Mouse (Mus musculus): Measurements from ENCODE around the gene Bok. TPM values are rescaled to one million over a fixed set of nuclear protein-coding genes. Genes with fewer than 3 reads are reported as not detected.
A peak's percentile ranks its signal among the peaks of the same experiment; 100 is the strongest.

Bok gene
- polyA plus RNA-seq, 1 experiment from 2014 or later: 53.0 TPM

DNA sequence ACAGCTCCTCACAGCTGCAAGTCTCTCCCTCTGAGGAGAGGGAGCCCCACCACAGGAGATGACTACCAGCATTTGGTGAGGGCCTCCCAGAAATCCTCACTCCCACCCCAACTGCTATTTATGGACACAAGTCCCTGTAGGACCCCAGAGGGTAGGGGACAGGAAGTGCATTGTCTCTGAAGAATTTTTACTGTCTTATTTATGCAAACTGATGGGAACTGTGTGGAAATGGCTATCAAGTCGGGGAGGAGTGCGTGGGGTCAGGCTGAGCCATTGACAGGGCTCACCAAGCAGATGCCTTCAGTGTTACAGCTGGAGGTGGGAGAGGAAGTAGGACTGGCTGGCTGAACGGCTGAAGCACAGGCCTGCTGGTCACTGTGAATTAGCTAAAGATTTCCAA is 11.9 kb downstream of the Bok start:
- H3K27ac ChIP-seq (ENCODE audit: low read length): 0 out of 2 replicates have a peak overlapping the region, but pooled peaks have one; percentile 30
- ATAC-seq: no peak
- 37% methylated on average over 3 of the region's 3 CpGs for WGBS

DNA sequence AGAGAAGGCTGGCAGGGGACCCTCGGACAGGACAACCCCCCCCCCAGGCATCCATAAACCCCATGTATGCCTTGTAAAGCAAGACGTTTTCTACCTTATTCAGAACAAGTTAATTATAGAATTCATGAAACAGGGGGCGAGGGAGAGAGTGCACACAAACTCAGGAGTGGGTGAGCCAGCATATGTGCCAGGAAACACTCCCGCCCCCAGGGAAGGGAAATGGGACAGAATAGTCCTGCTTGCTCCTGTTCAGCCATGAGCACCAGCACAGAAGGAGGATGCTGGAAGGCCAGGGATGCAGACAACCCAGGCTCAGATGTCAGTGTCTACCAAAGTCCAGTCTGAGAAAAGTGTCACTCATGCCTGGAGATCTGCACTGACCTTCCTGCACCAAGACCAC is 13.7 kb downstream of the Bok start:
- Histone ChIP-seq H3K27ac (ENCODE audit: low read length) (no peak overlapping the region), H3K36me3 (ENCODE audit: control insufficient read depth, insufficient read depth, low read length) (no peaks in the 10 kb centered on the region), H3K4me2 (ENCODE audit: low read depth, low read length) (no peak overlapping the region), H3K27me3 (replicated peaks; ENCODE audit: control insufficient read depth, insufficient read depth, low read length) (no peaks in the 10 kb centered on the region), H3K4me3 (ENCODE audit: low read length) (no peak overlapping the region), H3K9me3 (ENCODE audit: control insufficient read depth, low read length) (no peaks in the 10 kb centered on the region), H3K4me1 (ENCODE audit: control insufficient read depth, insufficient read depth, low read length) (no peaks in the 10 kb centered on the region), H3K9ac (ENCODE audit: low read depth, low read length) (no peak overlapping the region)
- 86% methylated on average over 4 of the region's 4 CpGs for WGBS
- ATAC-seq: no peak

More for the DNA sequence above, 11.9 kb downstream of the Bok start:
- H3K27me3 ChIP-seq (replicated peaks; ENCODE audit: control insufficient read depth, insufficient read depth, low read length): no peaks in the 10 kb centered on the region
- H3K4me3 ChIP-seq (ENCODE audit: low read length): no peak overlapping the region
- H3K9ac ChIP-seq (ENCODE audit: low read depth, low read length): no peak overlapping the region
- H3K9me3 ChIP-seq (ENCODE audit: control insufficient read depth, low read length): no peaks in the 10 kb centered on the region
- H3K4me1 ChIP-seq (ENCODE audit: control insufficient read depth, insufficient read depth, low read length): peaks cover 4% of the 10 kb centered on the region; the same call in 1 of the 2 replicates
- H3K36me3 ChIP-seq (ENCODE audit: control insufficient read depth, insufficient read depth, low read length): no peaks in the 10 kb centered on the region
- no peak overlapping the region for H3K4me2 ChIP-seq (ENCODE audit: low read depth, low read length)

DNA sequence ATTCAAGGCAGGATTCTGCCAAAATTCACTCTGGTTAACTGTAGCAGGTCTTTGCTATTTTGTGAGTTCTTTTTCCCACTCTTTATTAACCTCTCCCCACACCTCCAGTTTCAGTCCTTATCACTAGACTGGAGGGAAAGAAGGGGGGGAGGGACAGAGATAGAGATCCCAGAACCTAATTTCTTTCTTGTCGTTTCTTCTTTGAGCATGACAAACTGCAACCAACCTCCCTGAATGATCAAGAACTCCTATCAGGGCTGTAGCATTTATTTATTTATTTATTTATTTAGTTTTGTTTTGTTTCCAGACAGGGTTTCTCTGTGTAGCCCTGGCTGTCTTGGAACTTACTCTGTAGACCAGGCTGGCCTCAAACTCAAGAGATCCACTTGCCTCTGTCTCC is 16.6 kb downstream of the Bok start:
- no peak overlapping the region for H3K9ac ChIP-seq (ENCODE audit: low read depth, low read length)
- no peak overlapping the region for H3K27ac ChIP-seq (ENCODE audit: low read length)
- peaks cover 4% of the 10 kb centered on the region; the same call in 1 of the 2 replicates for H3K36me3 ChIP-seq (ENCODE audit: control insufficient read depth, insufficient read depth, low read length)
- no peaks in the 10 kb centered on the region for H3K4me1 ChIP-seq (ENCODE audit: control insufficient read depth, insufficient read depth, low read length)
- no peak overlapping the region for H3K4me2 ChIP-seq (ENCODE audit: low read depth, low read length)
- no peaks in the 10 kb centered on the region for H3K9me3 ChIP-seq (ENCODE audit: control insufficient read depth, low read length)
- no peak for ATAC-seq
- H3K4me3 ChIP-seq (ENCODE audit: low read length): no peak overlapping the region
- H3K27me3 ChIP-seq (replicated peaks; ENCODE audit: control insufficient read depth, insufficient read depth, low read length): no peaks in the 10 kb centered on the region
- WGBS: 82% methylated on average over 1 of the region's 1 CpGs

DNA sequence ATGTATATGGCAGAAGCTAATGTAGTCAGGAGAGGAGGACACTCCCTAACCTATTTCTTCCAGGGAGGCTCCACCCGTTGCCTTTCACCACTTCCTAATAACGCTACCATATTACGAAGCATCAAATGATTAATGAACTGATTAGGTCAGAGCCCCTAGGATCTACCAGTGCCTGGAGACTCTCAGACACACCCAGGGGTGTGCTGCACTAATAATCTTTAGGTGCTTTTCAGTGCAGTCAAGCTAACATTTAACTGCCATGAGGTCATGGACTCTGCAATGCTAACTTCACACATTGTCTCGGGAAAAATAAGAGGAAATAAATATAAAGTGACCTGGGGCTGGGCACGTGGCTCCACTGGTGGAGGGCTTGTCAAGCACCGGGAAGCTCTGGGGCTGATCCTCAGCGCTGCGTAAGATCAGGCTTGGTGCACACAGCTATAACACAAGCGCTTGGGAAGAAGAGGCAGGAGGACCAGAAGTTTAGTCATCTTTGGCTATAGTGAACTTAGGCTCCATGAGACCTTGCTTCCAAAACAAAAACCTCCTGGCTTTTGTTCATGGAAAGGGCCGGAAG is 18.1 kb downstream of the Bok start:
- H3K36me3 ChIP-seq (ENCODE audit: control insufficient read depth, insufficient read depth, low read length): peaks cover 4% of the 10 kb centered on the region; the same call in 1 of the 2 replicates
- no peak overlapping the region for H3K4me3 ChIP-seq (ENCODE audit: low read length)
- H3K27ac ChIP-seq (ENCODE audit: low read length): peak overlapping the region; percentile 27; the same call in 1 of the 2 replicates
- H3K9ac ChIP-seq (ENCODE audit: low read depth, low read length): no peak overlapping the region
- H3K27me3 ChIP-seq (replicated peaks; ENCODE audit: control insufficient read depth, insufficient read depth, low read length): no peaks in the 10 kb centered on the region
- H3K4me1 ChIP-seq (ENCODE audit: control insufficient read depth, insufficient read depth, low read length): no peaks in the 10 kb centered on the region
- H3K4me2 ChIP-seq (ENCODE audit: low read depth, low read length): no peak overlapping the region
- no peaks in the 10 kb centered on the region for H3K9me3 ChIP-seq (ENCODE audit: control insufficient read depth, low read length)
- ATAC-seq: peak; percentile 92
- 80% methylated on average over 10 of the region's 10 CpGs for WGBS

DNA sequence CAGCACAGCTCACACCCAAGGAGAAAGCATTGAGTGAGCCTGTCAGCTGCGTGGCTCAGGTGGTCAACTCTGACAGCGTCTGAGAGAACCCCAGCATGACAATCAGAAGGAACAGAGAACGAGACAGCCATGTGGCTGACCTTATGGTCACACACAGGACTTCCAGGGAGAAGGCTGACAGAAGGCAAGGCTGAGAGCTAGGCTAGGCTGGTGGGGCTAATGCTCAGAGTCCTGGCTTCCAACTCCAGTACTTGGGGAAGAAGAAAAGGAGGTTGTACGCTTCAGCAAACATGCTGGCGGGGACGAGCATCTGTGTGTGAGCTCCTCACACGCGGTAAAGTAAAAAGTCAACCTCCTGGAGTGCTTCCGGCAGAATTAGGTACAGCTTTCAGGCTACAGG is 18.9 kb downstream of the Bok start:
- Histone ChIP-seq H3K9me3 (ENCODE audit: control insufficient read depth, low read length) (no peaks in the 10 kb centered on the region), H3K4me3 (ENCODE audit: low read length) (no peak overlapping the region), H3K27ac (ENCODE audit: low read length) (no peak overlapping the region), H3K27me3 (replicated peaks; ENCODE audit: control insufficient read depth, insufficient read depth, low read length) (no peaks in the 10 kb centered on the region), H3K9ac (ENCODE audit: low read depth, low read length) (no peak overlapping the region), H3K4me2 (ENCODE audit: low read depth, low read length) (no peak overlapping the region), H3K36me3 (ENCODE audit: control insufficient read depth, insufficient read depth, low read length) (peaks cover 4% of the 10 kb centered on the region; the same call in 1 of the 2 replicates), H3K4me1 (ENCODE audit: control insufficient read depth, insufficient read depth, low read length) (no peaks in the 10 kb centered on the region)
- 87% methylated on average over 9 of the region's 9 CpGs for WGBS
- no peak for ATAC-seq

DNA sequence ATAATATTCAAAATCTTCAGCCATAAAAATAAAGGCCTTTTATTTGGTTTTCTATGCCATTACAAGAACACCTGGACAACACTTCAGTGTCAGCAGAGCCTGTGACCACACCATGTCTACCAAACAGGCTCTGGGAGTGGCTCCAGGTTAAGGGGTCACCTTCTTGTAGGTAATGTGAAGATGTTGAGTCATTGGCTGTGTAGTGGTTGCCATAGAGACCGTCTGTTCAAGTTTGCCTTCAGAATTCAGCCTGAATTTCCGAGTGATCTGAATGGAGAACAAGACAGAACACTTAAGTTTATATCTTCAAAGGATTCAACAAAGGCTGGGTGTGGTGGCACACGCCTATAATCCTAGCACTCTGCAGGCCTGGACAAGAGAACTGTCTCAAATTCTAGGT is 19.9 kb downstream of the Bok start:
- no peak overlapping the region for H3K4me3 ChIP-seq (ENCODE audit: low read length)
- H3K27me3 ChIP-seq (replicated peaks; ENCODE audit: control insufficient read depth, insufficient read depth, low read length): no peaks in the 10 kb centered on the region
- peaks cover 4% of the 10 kb centered on the region; the same call in 1 of the 2 replicates for H3K36me3 ChIP-seq (ENCODE audit: control insufficient read depth, insufficient read depth, low read length)
- ATAC-seq: no peak
- no peak overlapping the region for H3K9ac ChIP-seq (ENCODE audit: low read depth, low read length)
- no peak overlapping the region for H3K27ac ChIP-seq (ENCODE audit: low read length)
- H3K9me3 ChIP-seq (ENCODE audit: control insufficient read depth, low read length): no peaks in the 10 kb centered on the region
- H3K4me1 ChIP-seq (ENCODE audit: control insufficient read depth, insufficient read depth, low read length): no peaks in the 10 kb centered on the region
- WGBS: 61% methylated on average over 3 of the region's 3 CpGs
- H3K4me2 ChIP-seq (ENCODE audit: low read depth, low read length): no peak overlapping the region

DNA sequence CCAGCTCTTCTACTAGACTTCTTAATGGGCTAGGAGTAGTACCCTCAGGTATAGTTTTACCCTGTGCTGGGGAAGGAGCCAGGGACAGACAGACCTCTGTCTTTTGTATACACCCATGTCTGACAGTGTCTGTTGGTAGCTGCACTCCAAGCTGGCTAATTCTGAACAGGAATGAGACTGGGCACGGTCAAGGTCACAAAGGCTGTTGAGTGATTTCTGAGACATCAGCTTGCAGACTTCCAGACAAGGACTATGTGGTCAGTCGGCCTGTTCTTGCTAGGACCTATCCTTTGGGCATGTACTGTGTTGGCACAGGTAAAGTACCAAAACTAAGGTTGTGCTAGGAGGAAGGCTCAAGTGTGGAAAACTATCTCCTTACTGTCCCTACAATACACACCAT is 30.7 kb downstream of the Bok start:
- H3K4me3 ChIP-seq (ENCODE audit: low read length): no peak overlapping the region
- H3K4me1 ChIP-seq (ENCODE audit: control insufficient read depth, insufficient read depth, low read length): no peaks in the 10 kb centered on the region
- no peak overlapping the region for H3K9ac ChIP-seq (ENCODE audit: low read depth, low read length)
- ATAC-seq: no peak
- no peak overlapping the region for H3K4me2 ChIP-seq (ENCODE audit: low read depth, low read length)
- 90% methylated on average over 2 of the region's 2 CpGs for WGBS
- no peaks in the 10 kb centered on the region for H3K27me3 ChIP-seq (replicated peaks; ENCODE audit: control insufficient read depth, insufficient read depth, low read length)
- no peak overlapping the region for H3K27ac ChIP-seq (ENCODE audit: low read length)
- H3K36me3 ChIP-seq (ENCODE audit: control insufficient read depth, insufficient read depth, low read length): no peaks in the 10 kb centered on the region
- no peaks in the 10 kb centered on the region for H3K9me3 ChIP-seq (ENCODE audit: control insufficient read depth, low read length)

DNA sequence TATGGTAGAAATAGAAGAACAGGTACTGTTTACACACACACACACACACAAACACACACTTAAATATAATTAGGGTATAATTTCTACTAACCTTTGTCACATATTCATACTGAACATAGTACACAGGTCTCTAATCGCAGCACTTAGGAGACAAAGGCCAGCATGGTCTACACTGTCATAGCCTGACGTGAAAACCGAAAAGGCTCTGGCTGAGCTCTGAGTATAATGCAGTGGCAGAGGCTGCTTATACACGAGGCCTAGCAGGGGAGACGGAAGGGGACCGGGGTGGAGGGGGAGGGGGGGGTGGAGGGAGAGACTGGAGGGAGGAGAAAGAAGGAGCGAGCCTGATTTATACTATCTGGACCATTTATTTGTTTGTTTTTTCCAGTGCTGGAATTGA is 36.1 kb downstream of the Bok start:
- ATAC-seq: no peak
- Histone ChIP-seq H3K27me3 (replicated peaks; ENCODE audit: control insufficient read depth, insufficient read depth, low read length) (no peaks in the 10 kb centered on the region), H3K4me1 (ENCODE audit: control insufficient read depth, insufficient read depth, low read length) (no peaks in the 10 kb centered on the region), H3K27ac (ENCODE audit: low read length) (no peak overlapping the region), H3K4me3 (ENCODE audit: low read length) (no peak overlapping the region), H3K36me3 (ENCODE audit: control insufficient read depth, insufficient read depth, low read length) (peaks cover 3% of the 10 kb centered on the region; the same call in 1 of the 2 replicates), H3K9me3 (ENCODE audit: control insufficient read depth, low read length) (no peaks in the 10 kb centered on the region), H3K4me2 (ENCODE audit: low read depth, low read length) (no peak overlapping the region), H3K9ac (ENCODE audit: low read depth, low read length) (no peak overlapping the region)
- WGBS: 60% methylated on average over 7 of the region's 7 CpGs

DNA sequence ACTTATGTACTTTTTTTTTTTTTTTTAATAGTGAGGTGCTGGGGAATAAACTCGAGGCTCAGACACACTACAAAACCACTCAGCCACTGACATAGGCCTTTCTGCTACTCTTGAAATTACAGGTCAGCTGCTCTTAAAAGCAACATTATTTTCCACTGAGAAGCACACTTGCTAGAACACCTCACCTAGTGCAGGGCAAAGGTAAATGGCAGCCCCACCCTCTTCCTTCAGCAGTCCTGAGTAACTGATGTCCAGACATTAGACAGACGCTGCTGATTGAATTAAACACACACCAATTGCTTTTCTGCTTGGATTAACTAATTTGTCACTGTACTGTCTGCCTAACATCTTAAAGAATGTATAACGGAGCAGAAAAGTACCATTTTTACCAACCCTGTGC is 39.2 kb downstream of the Bok start:
- WGBS: 80% methylated on average over 3 of the region's 3 CpGs
- H3K27me3 ChIP-seq (replicated peaks; ENCODE audit: control insufficient read depth, insufficient read depth, low read length): no peaks in the 10 kb centered on the region
- peaks cover 3% of the 10 kb centered on the region; the same call in 1 of the 2 replicates for H3K36me3 ChIP-seq (ENCODE audit: control insufficient read depth, insufficient read depth, low read length)
- ATAC-seq: peak; percentile 52
- H3K9ac ChIP-seq (ENCODE audit: low read depth, low read length): no peak overlapping the region
- H3K27ac ChIP-seq (ENCODE audit: low read length): 0 out of 2 replicates have a peak overlapping the region, but pooled peaks have one; percentile 15
- no peaks in the 10 kb centered on the region for H3K9me3 ChIP-seq (ENCODE audit: control insufficient read depth, low read length)
- H3K4me2 ChIP-seq (ENCODE audit: low read depth, low read length): no peak overlapping the region
- H3K4me3 ChIP-seq (ENCODE audit: low read length): no peak overlapping the region
- no peaks in the 10 kb centered on the region for H3K4me1 ChIP-seq (ENCODE audit: control insufficient read depth, insufficient read depth, low read length)

DNA sequence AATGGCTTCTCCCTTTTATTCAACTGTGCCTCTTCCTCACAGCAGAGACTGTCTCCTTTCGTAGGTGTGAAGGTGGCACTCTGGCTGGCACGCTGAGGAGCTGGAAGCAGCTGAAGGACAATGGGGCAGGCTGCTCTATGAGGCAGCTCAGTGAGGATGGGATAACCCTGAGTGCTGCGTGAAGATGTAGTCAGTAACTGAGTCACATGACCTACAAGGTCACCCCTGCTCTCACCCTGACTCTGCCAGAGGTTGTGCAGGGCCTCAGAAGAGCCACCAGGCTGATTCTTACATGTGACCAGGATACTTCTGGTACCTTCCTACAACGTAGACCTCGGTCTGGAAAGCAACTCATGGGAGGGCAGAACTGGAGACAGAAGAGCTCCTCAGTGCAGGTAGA is 40.2 kb downstream of the Bok start:
- 91% methylated on average over 5 of the region's 5 CpGs for WGBS
- Histone ChIP-seq H3K4me2 (ENCODE audit: low read depth, low read length) (no peak overlapping the region), H3K9ac (ENCODE audit: low read depth, low read length) (no peak overlapping the region)

More for the DNA sequence above, 40.2 kb downstream of the Bok start:
- no peaks in the 10 kb centered on the region for H3K27me3 ChIP-seq (replicated peaks; ENCODE audit: control insufficient read depth, insufficient read depth, low read length)
- ATAC-seq: peak; percentile 21; the same call in 1 of the 2 replicates
- H3K4me1 ChIP-seq (ENCODE audit: control insufficient read depth, insufficient read depth, low read length): no peaks in the 10 kb centered on the region
- H3K27ac ChIP-seq (ENCODE audit: low read length): no peak overlapping the region
- no peaks in the 10 kb centered on the region for H3K9me3 ChIP-seq (ENCODE audit: control insufficient read depth, low read length)
- H3K4me3 ChIP-seq (ENCODE audit: low read length): no peak overlapping the region
- H3K36me3 ChIP-seq (ENCODE audit: control insufficient read depth, insufficient read depth, low read length): peaks cover 3% of the 10 kb centered on the region; the same call in 1 of the 2 replicates

Data from intestine, embryonic 16.5 days (tissue).